Mouse (Mus musculus): Measurements from ENCODE around the gene Prmt7. TPM values are rescaled to one million over a fixed set of nuclear protein-coding genes. Genes with fewer than 3 reads are reported as not detected.

The Prmt7 gene
- polyA plus RNA-seq, 1 experiment from 2014 or later = 68.8 TPM

- Histone ChIP-seq H3K4me3 (ENCODE audit: low read depth, low read length) (no peak overlapping the region), H3K36me3 (ENCODE audit: control insufficient read depth, insufficient read depth, low read length) (no peaks in the 10 kb centered on the region), H3K4me1 (replicated peaks; ENCODE audit: control insufficient read depth, insufficient read depth, low read length) (peaks cover 3% of the 10 kb centered on the region; the same call in 1 of the 2 replicates), H3K27ac (ENCODE audit: low read depth, low read length) (no peak overlapping the region), H3K4me2 (ENCODE audit: low read depth, low read length, severe bottlenecking) (no peak overlapping the region), H3K27me3 (ENCODE audit: control insufficient read depth, insufficient read depth, low read length) (no peaks in the 10 kb centered on the region), H3K9me3 (ENCODE audit: control insufficient read depth, low read length) (no peaks in the 10 kb centered on the region), H3K9ac (ENCODE audit: low read length) (no peak overlapping the region)
- DNase-seq (ENCODE audit: low spot score) (no peak), ATAC-seq (replicated peaks; ENCODE audit: low FRiP score) (no peak)
- 87% methylated on average over 17 of the region's 17 CpGs for WGBS
These were observed 54.7 kb downstream of the Prmt7 start for GRCm38 (mm10) chr8:106265398-106265797.

GRCm38 (mm10) chr8:106268710-106269346, 58.1 kb downstream of the Prmt7 start:
- H3K27ac ChIP-seq (ENCODE audit: low read depth, low read length) = no peak overlapping the region
- no peak overlapping the region for H3K4me2 ChIP-seq (ENCODE audit: low read depth, low read length, severe bottlenecking)
- H3K9me3 ChIP-seq (ENCODE audit: control insufficient read depth, low read length) = no peaks in the 10 kb centered on the region
- no peak overlapping the region for H3K9ac ChIP-seq (ENCODE audit: low read length)
- H3K36me3 ChIP-seq (ENCODE audit: control insufficient read depth, insufficient read depth, low read length) = no peaks in the 10 kb centered on the region
- ATAC-seq (replicated peaks; ENCODE audit: low FRiP score) (no peak), DNase-seq (ENCODE audit: low spot score) (no peak)
- H3K4me3 ChIP-seq (ENCODE audit: low read depth, low read length) = no peak overlapping the region
- peaks cover 10% of the 10 kb centered on the region for H3K4me1 ChIP-seq (replicated peaks; ENCODE audit: control insufficient read depth, insufficient read depth, low read length)
- H3K27me3 ChIP-seq (ENCODE audit: control insufficient read depth, insufficient read depth, low read length) = no peaks in the 10 kb centered on the region
- 56% methylated on average over 5 of the region's 5 CpGs for WGBS

DNA sequence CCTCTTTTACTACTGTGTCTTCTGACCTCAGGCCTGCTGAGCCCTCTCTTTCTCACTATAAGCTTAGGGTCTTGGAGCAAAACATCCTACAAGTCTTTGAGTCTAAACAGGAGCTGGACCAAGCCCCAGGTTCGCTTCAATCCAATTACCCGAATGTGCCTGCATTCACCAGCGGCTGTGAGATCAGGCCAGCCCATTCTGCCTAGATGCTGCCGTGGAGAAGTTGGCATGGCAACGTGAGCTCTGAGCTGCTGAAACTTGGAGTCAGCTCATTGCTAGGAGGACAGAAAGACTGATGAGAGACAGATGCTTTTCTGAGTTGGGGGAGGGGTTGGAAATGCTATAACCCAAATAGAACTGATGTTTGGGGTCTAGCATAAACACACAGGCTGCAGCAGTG, 60.1 kb downstream of the Prmt7 start:
- Histone ChIP-seq H3K27ac (ENCODE audit: low read depth, low read length) (no peak overlapping the region), H3K4me1 (replicated peaks; ENCODE audit: control insufficient read depth, insufficient read depth, low read length) (peaks cover 10% of the 10 kb centered on the region), H3K4me3 (ENCODE audit: low read depth, low read length) (no peak overlapping the region), H3K36me3 (ENCODE audit: control insufficient read depth, insufficient read depth, low read length) (no peaks in the 10 kb centered on the region), H3K27me3 (ENCODE audit: control insufficient read depth, insufficient read depth, low read length) (no peaks in the 10 kb centered on the region), H3K4me2 (ENCODE audit: low read depth, low read length, severe bottlenecking) (no peak overlapping the region), H3K9ac (ENCODE audit: low read length) (0 out of 2 replicates have a peak overlapping the region, but pooled peaks have one; percentile 3), H3K9me3 (ENCODE audit: control insufficient read depth, low read length) (no peaks in the 10 kb centered on the region)
- WGBS = 11% methylated on average over 5 of the region's 5 CpGs
- peak; percentile 68 for DNase-seq (ENCODE audit: low spot score)
- ATAC-seq (replicated peaks; ENCODE audit: low FRiP score) = 0 out of 2 replicates have a peak, but pooled peaks have one; percentile 30

GRCm38 (mm10) chr8:106271378-106271777, 60.6 kb downstream of the Prmt7 start:
- DNase-seq (ENCODE audit: low spot score) (no peak), ATAC-seq (replicated peaks; ENCODE audit: low FRiP score) (no peak)
- Histone ChIP-seq H3K4me3 (ENCODE audit: low read depth, low read length) (no peak overlapping the region), H3K4me1 (replicated peaks; ENCODE audit: control insufficient read depth, insufficient read depth, low read length) (peaks cover 10% of the 10 kb centered on the region), H3K27ac (ENCODE audit: low read depth, low read length) (no peak overlapping the region), H3K27me3 (ENCODE audit: control insufficient read depth, insufficient read depth, low read length) (no peaks in the 10 kb centered on the region), H3K36me3 (ENCODE audit: control insufficient read depth, insufficient read depth, low read length) (no peaks in the 10 kb centered on the region), H3K9me3 (ENCODE audit: control insufficient read depth, low read length) (no peaks in the 10 kb centered on the region), H3K9ac (ENCODE audit: low read length) (no peak overlapping the region), H3K4me2 (ENCODE audit: low read depth, low read length, severe bottlenecking) (no peak overlapping the region)
- 64% methylated on average over 4 of the region's 4 CpGs for WGBS

GRCm38 (mm10) chr8:106273468-106273867, 62.7 kb downstream of the Prmt7 start:
- 92% methylated on average over 3 of the region's 3 CpGs for WGBS
- ATAC-seq (replicated peaks; ENCODE audit: low FRiP score) = no peak
- DNase-seq (ENCODE audit: low spot score) = no peak
- H3K4me2 ChIP-seq (ENCODE audit: low read depth, low read length, severe bottlenecking) = no peak overlapping the region
- H3K27me3 ChIP-seq (ENCODE audit: control insufficient read depth, insufficient read depth, low read length) = no peaks in the 10 kb centered on the region
- no peaks in the 10 kb centered on the region for H3K36me3 ChIP-seq (ENCODE audit: control insufficient read depth, insufficient read depth, low read length)
- no peaks in the 10 kb centered on the region for H3K9me3 ChIP-seq (ENCODE audit: control insufficient read depth, low read length)
- no peak overlapping the region for H3K9ac ChIP-seq (ENCODE audit: low read length)
- no peak overlapping the region for H3K27ac ChIP-seq (ENCODE audit: low read depth, low read length)
- H3K4me1 ChIP-seq (replicated peaks; ENCODE audit: control insufficient read depth, insufficient read depth, low read length) = peaks cover 10% of the 10 kb centered on the region
- no peak overlapping the region for H3K4me3 ChIP-seq (ENCODE audit: low read depth, low read length)

- Histone ChIP-seq H3K27me3 (ENCODE audit: control insufficient read depth, insufficient read depth, low read length) (no peaks in the 10 kb centered on the region), H3K9ac (ENCODE audit: low read length) (no peak overlapping the region), H3K4me1 (replicated peaks; ENCODE audit: control insufficient read depth, insufficient read depth, low read length) (no peaks in the 10 kb centered on the region), H3K4me2 (ENCODE audit: low read depth, low read length, severe bottlenecking) (no peak overlapping the region), H3K9me3 (ENCODE audit: control insufficient read depth, low read length) (no peaks in the 10 kb centered on the region), H3K27ac (ENCODE audit: low read depth, low read length) (no peak overlapping the region), H3K36me3 (ENCODE audit: control insufficient read depth, insufficient read depth, low read length) (no peaks in the 10 kb centered on the region), H3K4me3 (ENCODE audit: low read depth, low read length) (no peak overlapping the region)
- DNase-seq (ENCODE audit: low spot score) (no peak), ATAC-seq (replicated peaks; ENCODE audit: low FRiP score) (no peak)
- WGBS = 86% methylated on average over 5 of the region's 5 CpGs
These were observed 66.1 kb downstream of the Prmt7 start for GRCm38 (mm10) chr8:106276709-106277317.

GRCm38 (mm10) chr8:106278367-106279042, 67.8 kb downstream of the Prmt7 start:
- ATAC-seq (replicated peaks; ENCODE audit: low FRiP score) (no peak), DNase-seq (ENCODE audit: low spot score) (no peak)
- H3K27me3 ChIP-seq (ENCODE audit: control insufficient read depth, insufficient read depth, low read length) = no peaks in the 10 kb centered on the region
- no peak overlapping the region for H3K27ac ChIP-seq (ENCODE audit: low read depth, low read length)
- no peaks in the 10 kb centered on the region for H3K9me3 ChIP-seq (ENCODE audit: control insufficient read depth, low read length)
- no peaks in the 10 kb centered on the region for H3K36me3 ChIP-seq (ENCODE audit: control insufficient read depth, insufficient read depth, low read length)
- no peak overlapping the region for H3K4me2 ChIP-seq (ENCODE audit: low read depth, low read length, severe bottlenecking)
- no peaks in the 10 kb centered on the region for H3K4me1 ChIP-seq (replicated peaks; ENCODE audit: control insufficient read depth, insufficient read depth, low read length)
- no peak overlapping the region for H3K9ac ChIP-seq (ENCODE audit: low read length)
- H3K4me3 ChIP-seq (ENCODE audit: low read depth, low read length) = no peak overlapping the region
- 85% methylated on average over 11 of the region's 11 CpGs for WGBS

DNA sequence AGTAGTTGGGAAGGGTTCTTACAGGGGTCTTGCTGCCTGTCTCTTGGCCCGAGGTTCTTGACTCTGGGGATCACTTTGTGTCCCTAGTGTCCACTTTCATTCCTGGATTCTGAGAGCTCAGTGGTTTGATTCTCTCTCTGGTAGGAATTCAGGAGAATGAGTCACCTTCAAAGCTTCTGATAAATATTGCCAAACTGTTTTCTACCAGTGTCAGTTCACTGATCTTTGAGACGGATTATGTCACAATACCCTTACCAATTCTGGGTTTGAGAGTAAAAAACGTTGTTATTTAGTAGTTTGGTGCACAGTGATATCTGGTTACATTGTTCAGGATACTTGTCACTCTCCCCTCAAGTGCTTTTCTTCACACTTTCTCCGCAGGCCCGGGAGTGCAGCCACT, 69.4 kb downstream of the Prmt7 start:
- H3K27ac ChIP-seq (ENCODE audit: low read depth, low read length) = no peak overlapping the region
- H3K27me3 ChIP-seq (ENCODE audit: control insufficient read depth, insufficient read depth, low read length) = no peaks in the 10 kb centered on the region
- H3K4me3 ChIP-seq (ENCODE audit: low read depth, low read length) = no peak overlapping the region
- H3K9me3 ChIP-seq (ENCODE audit: control insufficient read depth, low read length) = no peaks in the 10 kb centered on the region
- ATAC-seq (replicated peaks; ENCODE audit: low FRiP score) (no peak), DNase-seq (ENCODE audit: low spot score) (no peak)
- H3K4me1 ChIP-seq (replicated peaks; ENCODE audit: control insufficient read depth, insufficient read depth, low read length) = no peaks in the 10 kb centered on the region
- no peaks in the 10 kb centered on the region for H3K36me3 ChIP-seq (ENCODE audit: control insufficient read depth, insufficient read depth, low read length)
- H3K9ac ChIP-seq (ENCODE audit: low read length) = no peak overlapping the region
- no peak overlapping the region for H3K4me2 ChIP-seq (ENCODE audit: low read depth, low read length, severe bottlenecking)
- WGBS = 59% methylated on average over 5 of the region's 5 CpGs
